Mouse (Mus musculus) heart, embryonic 11.5 days (tissue): Measurements from ENCODE around the gene Nrap. TPM values are rescaled to one million over a fixed set of nuclear protein-coding genes. Genes with fewer than 3 reads are reported as not detected.

Source experiments
- ATAC-seq: fragments of 200-750 bp; cut with Nextera tagmentation; replicated peaks from 2 replicates; pipeline ENCODE4 v1.8.0; 2017; ENCODE audit warnings: moderate library complexity; ENCODE audit not compliant: insufficient number of reproducible peaks, low FRiP score, low TSS enrichment
- H3K27ac ChIP-seq: fragments of 300-500 bp; sonication (generic); 2 replicates; pipeline ENCODE4 v1.5.1; 2014; ENCODE audit warnings: mild to moderate bottlenecking, low read depth, low read length
- H3K27me3 ChIP-seq: fragments of 300-500 bp; sonication (generic); 2 replicates; pipeline ENCODE4 v1.6.1; 2014; ENCODE audit warnings: mild to moderate bottlenecking, low read length, mixed read lengths; ENCODE audit not compliant: control insufficient read depth, insufficient read depth
- H3K36me3 ChIP-seq: fragments of 300-500 bp; sonication (generic); 2 replicates; pipeline ENCODE4 v1.6.1; 2014; ENCODE audit warnings: mild to moderate bottlenecking, low read length, moderate library complexity, mixed read lengths; ENCODE audit not compliant: control insufficient read depth, insufficient read depth
- H3K4me1 ChIP-seq: fragments of 300-500 bp; sonication (generic); 2 replicates; pipeline ENCODE4 v1.6.1; 2014; ENCODE audit warnings: low read length; ENCODE audit not compliant: control insufficient read depth, insufficient read depth
- H3K4me2 ChIP-seq: fragments of 300-500 bp; sonication (generic); 2 replicates; pipeline ENCODE4 v1.6.1; 2014; ENCODE audit warnings: mild to moderate bottlenecking, moderate library complexity
- H3K4me3 ChIP-seq: fragments of 300-500 bp; sonication (generic); 2 replicates; pipeline ENCODE4 v1.5.1; 2014; ENCODE audit warnings: low read depth, low read length
- H3K9ac ChIP-seq: fragments of 300-500 bp; sonication (generic); 2 replicates; pipeline ENCODE4 v1.6.1; 2014; ENCODE audit warnings: mild to moderate bottlenecking, low read depth, low read length, moderate library complexity
- H3K9me3 ChIP-seq: fragments of 300-500 bp; sonication (generic); replicated peaks from 2 replicates; pipeline ENCODE4 v1.6.1; 2016; ENCODE audit warnings: low read length; ENCODE audit not compliant: control insufficient read depth
- WGBS: fragments of 180-500 bp; shearing (Covaris S2); extraction: QIAGEN DNeasy Blood & Tissue Kit; methylation state at CpG from one replicate; pipeline ENCODE4 v1.1.7; 2014; ENCODE audit not compliant: insufficient replicate concordance; 5-methylcytosine and 5-hydroxymethylcytosine counted together
- polyA plus RNA-seq: library from polyadenylated mRNA; unstranded; fragments of >200 nt; fragmentation: Nextera tagmentation; extraction: Ambion mirVana; gene quantifications from 2 replicates; pipeline ENCODE4 v1.2.1, GENCODE M21; 2014

The Nrap gene
- polyA plus RNA-seq, 1 experiment from 2014 or later: 9.2 TPM

GRCm38 (mm10) chr19:56378554-56379172 lies 11.2 kb downstream of the Nrap start:
- no peaks in the 10 kb centered on the region for H3K9me3 ChIP-seq
- H3K36me3 ChIP-seq: no peaks in the 10 kb centered on the region
- peak overlapping the region; percentile 88 for H3K27ac ChIP-seq
- H3K9ac ChIP-seq: no peak overlapping the region
- H3K4me3 ChIP-seq: no peak overlapping the region
- H3K27me3 ChIP-seq: no peaks in the 10 kb centered on the region
- no peaks in the 10 kb centered on the region for H3K4me1 ChIP-seq
- H3K4me2 ChIP-seq: peak overlapping the region; percentile 8; the same call in 1 of the 2 replicates
- ATAC-seq: peak; percentile 68; the same call in 1 of the 2 replicates
- 37% methylated on average over 13 of the region's 13 CpGs for WGBS

GRCm38 (mm10) chr19:56378007-56378406 lies 11.8 kb downstream of the Nrap start:
- Histone ChIP-seq H3K9me3 (no peaks in the 10 kb centered on the region), H3K9ac (no peak overlapping the region), H3K27ac (peak overlapping the region; percentile 88), H3K36me3 (no peaks in the 10 kb centered on the region), H3K4me1 (no peaks in the 10 kb centered on the region), H3K4me2 (no peak overlapping the region; the same call in 1 of the 2 replicates), H3K4me3 (no peak overlapping the region), H3K27me3 (no peaks in the 10 kb centered on the region)
- 57% methylated on average over 5 of the region's 5 CpGs for WGBS
- no peak for ATAC-seq

- ATAC-seq: no peak
- no peaks in the 10 kb centered on the region for H3K9me3 ChIP-seq
- no peak overlapping the region for H3K4me2 ChIP-seq
- H3K4me1 ChIP-seq: no peaks in the 10 kb centered on the region
- H3K36me3 ChIP-seq: no peaks in the 10 kb centered on the region
- no peak overlapping the region for H3K4me3 ChIP-seq
- H3K27me3 ChIP-seq: no peaks in the 10 kb centered on the region
- H3K27ac ChIP-seq: no peak overlapping the region
- H3K9ac ChIP-seq: no peak overlapping the region
- 55% methylated on average over 10 of the region's 10 CpGs for WGBS
Measured at GRCm38 (mm10) chr19:56374011-56374410, 15.8 kb downstream of the Nrap start.

- no peak overlapping the region for H3K4me3 ChIP-seq
- 86% methylated on average over 5 of the region's 5 CpGs for WGBS
Measured at GRCm38 (mm10) chr19:56373246-56373645, 16.6 kb downstream of the Nrap start.

GRCm38 (mm10) chr19:56372226-56372625 lies 17.6 kb downstream of the Nrap start:
- Histone ChIP-seq H3K9me3 (no peaks in the 10 kb centered on the region), H3K4me2 (no peak overlapping the region), H3K27ac (no peak overlapping the region), H3K4me1 (no peaks in the 10 kb centered on the region), H3K4me3 (no peak overlapping the region), H3K9ac (no peak overlapping the region), H3K27me3 (no peaks in the 10 kb centered on the region), H3K36me3 (no peaks in the 10 kb centered on the region)
- ATAC-seq: no peak
- WGBS: 84% methylated on average over 7 of the region's 7 CpGs

More at GRCm38 (mm10) chr19:56373246-56373645, 16.6 kb downstream of the Nrap start:
- Histone ChIP-seq H3K9ac (no peak overlapping the region), H3K36me3 (no peaks in the 10 kb centered on the region), H3K27ac (no peak overlapping the region), H3K9me3 (no peaks in the 10 kb centered on the region), H3K4me2 (no peak overlapping the region), H3K4me1 (no peaks in the 10 kb centered on the region), H3K27me3 (no peaks in the 10 kb centered on the region)
- ATAC-seq: no peak

- Histone ChIP-seq H3K9me3 (no peaks in the 10 kb centered on the region), H3K4me2 (no peak overlapping the region), H3K36me3 (no peaks in the 10 kb centered on the region), H3K9ac (no peak overlapping the region), H3K4me1 (no peaks in the 10 kb centered on the region), H3K27ac (no peak overlapping the region), H3K4me3 (no peak overlapping the region), H3K27me3 (no peaks in the 10 kb centered on the region)
- WGBS: 83% methylated on average over 6 of the region's 6 CpGs
- ATAC-seq: no peak
Measured at GRCm38 (mm10) chr19:56370389-56371150, 19.3 kb downstream of the Nrap start.

- H3K4me1 ChIP-seq: no peaks in the 10 kb centered on the region
- no peak overlapping the region for H3K9ac ChIP-seq
- no peak overlapping the region for H3K27ac ChIP-seq
- no peaks in the 10 kb centered on the region for H3K27me3 ChIP-seq
- no peak overlapping the region for H3K4me2 ChIP-seq
- no peaks in the 10 kb centered on the region for H3K9me3 ChIP-seq
- no peak for ATAC-seq
- no peaks in the 10 kb centered on the region for H3K36me3 ChIP-seq
- H3K4me3 ChIP-seq: no peak overlapping the region
- 81% methylated on average over 7 of the region's 7 CpGs for WGBS
Measured at GRCm38 (mm10) chr19:56368912-56369311, 20.9 kb downstream of the Nrap start.

GRCm38 (mm10) chr19:56367778-56368177 lies 22.1 kb downstream of the Nrap start:
- H3K9ac ChIP-seq: no peak overlapping the region
- no peak overlapping the region for H3K4me2 ChIP-seq
- 76% methylated on average over 7 of the region's 7 CpGs for WGBS
- H3K27ac ChIP-seq: no peak overlapping the region
- no peaks in the 10 kb centered on the region for H3K9me3 ChIP-seq
- no peaks in the 10 kb centered on the region for H3K4me1 ChIP-seq
- H3K36me3 ChIP-seq: no peaks in the 10 kb centered on the region
- no peaks in the 10 kb centered on the region for H3K27me3 ChIP-seq
- ATAC-seq: no peak
- no peak overlapping the region for H3K4me3 ChIP-seq
